Comparison of ENCODE assay signal across 26 mouse cellular contexts in genomic region chr9:98807631-98808030, GRCm38 (mm10). TPM values are rescaled to one million over a fixed set of nuclear protein-coding genes. Genes with fewer than 3 reads are reported as not detected.
DNase-seq lines count a peak whose midpoint lies in the region; ATAC-seq and TF ChIP-seq lines count a peak whose summit lies in the region.
"Had no signal": no experiment of that assay in that cellular context is flagged by ENCODE, and none has a peak within 500 bp of the region (broad histone marks: within the 10 kb centered on the region; RNA-seq: fewer than 3 reads in every experiment).

No protein-coding gene starts in this region.

- no peaks in the 10 kb centered on the region for H3K9me3 ChIP-seq in heart, embryonic 10.5 days
- H3K9me3 ChIP-seq in liver, postnatal 0 days (ENCODE audit: low read length): no peaks in the 10 kb centered on the region
- H3K9me3 ChIP-seq in liver, embryonic 12.5 days (replicated peaks): no peaks in the 10 kb centered on the region
- H3K9me3 ChIP-seq: embryonic facial prominence, embryonic 12.5 days; forebrain, embryonic 13.5 days; forebrain, embryonic 15.5 days had no signal

- H3K4me3 ChIP-seq in heart, embryonic 10.5 days: no peak overlapping the region
- no peak overlapping the region for H3K4me3 ChIP-seq in liver, postnatal 0 days (ENCODE audit: low read depth, low read length)
- no peak overlapping the region for H3K4me3 ChIP-seq in liver, embryonic 12.5 days
- H3K4me3 ChIP-seq: embryonic facial prominence, embryonic 12.5 days; forebrain, embryonic 13.5 days; forebrain, embryonic 15.5 days had no signal

- peaks cover 23% of the 10 kb centered on the region; the same call in 1 of the 2 replicates for H3K27me3 ChIP-seq in heart, embryonic 10.5 days (ENCODE audit: insufficient read depth, poor library complexity, severe bottlenecking)
- no peaks in the 10 kb centered on the region for H3K27me3 ChIP-seq in liver, postnatal 0 days (ENCODE audit: insufficient read depth, low read length)
- H3K27me3 ChIP-seq in liver, embryonic 12.5 days (replicated peaks): no peaks in the 10 kb centered on the region
- H3K27me3 ChIP-seq: embryonic facial prominence, embryonic 12.5 days; forebrain, embryonic 13.5 days; forebrain, embryonic 15.5 days had no signal

- TF ChIP-seq EP300 in liver, postnatal 0 days (IDR thresholded peaks at IDR 0.05; ENCODE audit: low read depth): no peak

- H3K4me1 ChIP-seq in heart, embryonic 10.5 days: no peaks in the 10 kb centered on the region
- no peaks in the 10 kb centered on the region for H3K4me1 ChIP-seq in liver, postnatal 0 days (ENCODE audit: insufficient read depth)
- no peaks in the 10 kb centered on the region for H3K4me1 ChIP-seq in liver, embryonic 12.5 days
- H3K4me1 ChIP-seq: forebrain, embryonic 13.5 days; forebrain, embryonic 15.5 days had no signal

- H3K27ac ChIP-seq in heart, embryonic 10.5 days: no peak overlapping the region
- no peak overlapping the region for H3K27ac ChIP-seq in liver, postnatal 0 days (ENCODE audit: low read depth)
- H3K27ac ChIP-seq in liver, embryonic 12.5 days: no peak overlapping the region
- H3K27ac ChIP-seq: embryonic facial prominence, embryonic 12.5 days; forebrain, embryonic 13.5 days; forebrain, embryonic 15.5 days had no signal

- no peaks in the 10 kb centered on the region for H3K36me3 ChIP-seq in heart, embryonic 10.5 days
- H3K36me3 ChIP-seq in liver, postnatal 0 days (replicated peaks; ENCODE audit: insufficient read depth, low read length): no peaks in the 10 kb centered on the region
- H3K36me3 ChIP-seq in liver, embryonic 12.5 days: no peaks in the 10 kb centered on the region
- H3K36me3 ChIP-seq: embryonic facial prominence, embryonic 12.5 days; forebrain, embryonic 15.5 days had no signal

- 80% methylated on average over 8 of the region's 8 CpGs for WGBS in heart, embryonic 10.5 days
- WGBS in liver, postnatal 0 days (ENCODE audit: insufficient replicate concordance): 75% methylated on average over 8 of the region's 8 CpGs
- WGBS in liver, embryonic 12.5 days (ENCODE audit: insufficient replicate concordance): 62% methylated on average over 8 of the region's 8 CpGs

- no peak overlapping the region for H3K4me2 ChIP-seq in liver, postnatal 0 days (ENCODE audit: low read depth, low read length)
- no peak overlapping the region for H3K4me2 ChIP-seq in liver, embryonic 12.5 days
- H3K4me2 ChIP-seq: embryonic facial prominence, embryonic 12.5 days; forebrain, embryonic 13.5 days; forebrain, embryonic 15.5 days had no signal

- TF ChIP-seq CTCF in liver, postnatal 0 days (IDR thresholded peaks at IDR 0.05; ENCODE audit: low read depth): no peak

- no peak for ATAC-seq in liver, postnatal 0 days
- ATAC-seq in liver, embryonic 12.5 days: no peak
- ATAC-seq in monocyte, adult 5-6 weeks (replicated peaks; ENCODE audit: insufficient number of reproducible peaks, low FRiP score, low TSS enrichment, poor library complexity, severe bottlenecking): no peak
- ATAC-seq: forebrain, embryonic 13.5 days; forebrain, embryonic 15.5 days; forebrain, postnatal 0 days had no signal

- no peak overlapping the region for H3K9ac ChIP-seq in liver, postnatal 0 days (replicated peaks)
- H3K9ac ChIP-seq in liver, embryonic 12.5 days: no peak overlapping the region
- H3K9ac ChIP-seq: embryonic facial prominence, embryonic 12.5 days; forebrain, embryonic 13.5 days; forebrain, embryonic 15.5 days; forebrain, postnatal 0 days had no signal

- DNase-seq in heart, embryonic 10.5 days (ENCODE audit: low spot score): peak; percentile 58
- no peak for DNase-seq in heart, adult 18-20 months
- peak; percentile 4 for DNase-seq in liver, postnatal 0 days
- DNase-seq: adrenal gland, adult 2 months; adrenal gland, postnatal 10 days; adrenal gland, postnatal 25 days; cerebellum, adult 11 months; cerebellum, adult 18-20 months; cerebellum, adult 8-10 months; cerebellum, adult 9-11 months; cerebellum, postnatal 14 days; cerebellum, postnatal 36 days; embryo, embryonic 11 days; forebrain, postnatal 0 days had no signal

RNA-seq across cellular contexts. Expression of gene Prr23a1, which starts 34.7 kb away (rescaled TPM):
- polyA plus RNA-seq in heart, embryonic 10.5 days (2016; fragmentation: Nextera tagmentation; extraction: Ambion mirVana): not detected in 2 replicates
- total RNA-seq in heart, adult 18-20 months (2021): not detected
- not detected in 2 replicates for polyA plus RNA-seq in liver, postnatal 0 days (2015; fragmentation: Nextera tagmentation; extraction: Ambion mirVana)
- not detected in 2 replicates for polyA plus RNA-seq in liver, embryonic 12.5 days (2016; fragmentation: Nextera tagmentation; extraction: Ambion mirVana)
- not detected in 3 replicates for total RNA-seq in monocyte, adult 5-6 weeks (2017)
- total RNA-seq: adrenal gland, adult 2 months; adrenal gland, postnatal 10 days; adrenal gland, postnatal 25 days; adrenal gland, postnatal 4 days; common myeloid progenitor, adult 5-6 weeks; forebrain, postnatal 0 days; MEL had no signal
- polyA plus RNA-seq: adrenal gland, adult 2 months; brain, embryonic 14.5 days; C2C12; embryonic facial prominence, embryonic 12.5 days; embryonic facial prominence, embryonic 14.5 days; forebrain, embryonic 11.5 days; forebrain, embryonic 13.5 days; forebrain, embryonic 15.5 days had no signal

RNA-seq across cellular contexts. Expression of gene Prr23a2, which starts 48.7 kb away (rescaled TPM):
- not detected in 2 replicates for polyA plus RNA-seq in heart, embryonic 10.5 days (2016; fragmentation: Nextera tagmentation; extraction: Ambion mirVana)
- total RNA-seq in heart, adult 18-20 months (2021): not detected
- not detected in 2 replicates for polyA plus RNA-seq in liver, postnatal 0 days (2015; fragmentation: Nextera tagmentation; extraction: Ambion mirVana)
- polyA plus RNA-seq in liver, embryonic 12.5 days (2016; fragmentation: Nextera tagmentation; extraction: Ambion mirVana): not detected in 2 replicates
- total RNA-seq in monocyte, adult 5-6 weeks (2017): not detected in 3 replicates
- total RNA-seq: adrenal gland, adult 2 months; adrenal gland, postnatal 10 days; adrenal gland, postnatal 25 days; adrenal gland, postnatal 4 days; common myeloid progenitor, adult 5-6 weeks; forebrain, postnatal 0 days; MEL had no signal
- polyA plus RNA-seq: adrenal gland, adult 2 months; brain, embryonic 14.5 days; C2C12; embryonic facial prominence, embryonic 12.5 days; embryonic facial prominence, embryonic 14.5 days; forebrain, embryonic 11.5 days; forebrain, embryonic 13.5 days; forebrain, embryonic 15.5 days; forebrain, postnatal 0 days had no signal

RNA-seq across cellular contexts. Expression of gene Prr23a3, which starts 56.9 kb away (rescaled TPM):
- 0.34 TPM in 1 of 2 replicates, not detected in the other for polyA plus RNA-seq in heart, embryonic 10.5 days (2016; fragmentation: Nextera tagmentation; extraction: Ambion mirVana)
- total RNA-seq in heart, adult 18-20 months (2021): not detected
- polyA plus RNA-seq in liver, postnatal 0 days (2015; fragmentation: Nextera tagmentation; extraction: Ambion mirVana): not detected in 2 replicates
- not detected in 2 replicates for polyA plus RNA-seq in liver, embryonic 12.5 days (2016; fragmentation: Nextera tagmentation; extraction: Ambion mirVana)
- total RNA-seq in monocyte, adult 5-6 weeks (2017): not detected in 3 replicates
- total RNA-seq: adrenal gland, adult 2 months; adrenal gland, postnatal 10 days; adrenal gland, postnatal 25 days; adrenal gland, postnatal 4 days; common myeloid progenitor, adult 5-6 weeks; forebrain, postnatal 0 days; MEL had no signal
- polyA plus RNA-seq: adrenal gland, adult 2 months; brain, embryonic 14.5 days; C2C12; embryonic facial prominence, embryonic 12.5 days; embryonic facial prominence, embryonic 14.5 days; forebrain, embryonic 11.5 days; forebrain, embryonic 13.5 days; forebrain, embryonic 15.5 days; forebrain, postnatal 0 days had no signal

Comparison
In these comparisons a context has a peak if more than half of its experiments do, and no peak if none do; other contexts are left out.
1. DNase-seq: peak in heart, embryonic 10.5 days (single experiment) and liver, postnatal 0 days (single experiment); none in heart, adult 18-20 months (0 of 2).